Mouse (Mus musculus) testis, adult 2 months (tissue): Measurements from ENCODE around the gene Gng4.

Source experiments
- CTCF ChIP-seq: fragments of 200-500 bp; IDR thresholded peaks from 2 replicates; pipeline ENCODE4 v1.5.1; 2012; ENCODE audit warnings: low read depth, mild to moderate bottlenecking, inconsistent platforms, low read length, moderate library complexity; ENCODE audit not compliant: control insufficient read depth, insufficient read depth, insufficient replicate concordance
- POLR2A ChIP-seq: fragments of 200-500 bp; IDR thresholded peaks from 2 replicates; pipeline ENCODE4 v1.6.1; 2012; ENCODE audit warnings: low read depth, mild to moderate bottlenecking, inconsistent platforms, low read length, moderate library complexity; ENCODE audit not compliant: control insufficient read depth

- TF ChIP-seq CTCF (no peak), POLR2A (no peak)
Observed at GRCm38 (mm10) chr13:13786971-13787370, 3.1 kb downstream of the Gng4 start.
